Mouse (Mus musculus): Measurements from ENCODE around the gene Sorbs1. TPM values are rescaled to one million over a fixed set of nuclear protein-coding genes. Genes with fewer than 3 reads are reported as not detected.

Sorbs1 gene
- polyA plus RNA-seq, 1 experiment from 2014 or later, result 84.6 TPM

- Histone ChIP-seq H3K4me2 (ENCODE audit: low read length) (no peak overlapping the region), H3K9ac (ENCODE audit: low read depth, low read length) (no peak overlapping the region), H3K27me3 (ENCODE audit: control insufficient read depth, insufficient read depth, low read depth, low read length) (no peaks in the 10 kb centered on the region), H3K4me1 (ENCODE audit: control insufficient read depth, insufficient read depth, low read length) (no peaks in the 10 kb centered on the region), H3K9me3 (replicated peaks; ENCODE audit: control insufficient read depth, low read length, poor library complexity, severe bottlenecking) (no peaks in the 10 kb centered on the region), H3K36me3 (ENCODE audit: control insufficient read depth, insufficient read depth, low read length) (no peaks in the 10 kb centered on the region), H3K4me3 (ENCODE audit: low read depth, low read length) (no peak overlapping the region), H3K27ac (ENCODE audit: low read length) (no peak overlapping the region)
- 86% methylated on average over 4 of the region's 4 CpGs for WGBS
- ATAC-seq, result no peak
Observed at GRCm38 (mm10) chr19:40257396-40257795, 256.2 kb downstream of the Sorbs1 start.

- ATAC-seq, result no peak
Observed at GRCm38 (mm10) chr19:40256376-40257050, 257.1 kb downstream of the Sorbs1 start.

GRCm38 (mm10) chr19:40255561-40255960, 258.0 kb downstream of the Sorbs1 start:
- Histone ChIP-seq H3K9ac (ENCODE audit: low read depth, low read length) (no peak overlapping the region), H3K4me2 (ENCODE audit: low read length) (no peak overlapping the region), H3K27ac (ENCODE audit: low read length) (no peak overlapping the region), H3K9me3 (replicated peaks; ENCODE audit: control insufficient read depth, low read length, poor library complexity, severe bottlenecking) (no peaks in the 10 kb centered on the region), H3K4me3 (ENCODE audit: low read depth, low read length) (no peak overlapping the region), H3K4me1 (ENCODE audit: control insufficient read depth, insufficient read depth, low read length) (no peaks in the 10 kb centered on the region), H3K27me3 (ENCODE audit: control insufficient read depth, insufficient read depth, low read depth, low read length) (no peaks in the 10 kb centered on the region), H3K36me3 (ENCODE audit: control insufficient read depth, insufficient read depth, low read length) (no peaks in the 10 kb centered on the region)
- 86% methylated on average over 1 of the region's 1 CpGs for WGBS
- ATAC-seq, result no peak

More at GRCm38 (mm10) chr19:40256376-40257050, 257.1 kb downstream of the Sorbs1 start:
- no peaks in the 10 kb centered on the region for H3K9me3 ChIP-seq (replicated peaks; ENCODE audit: control insufficient read depth, low read length, poor library complexity, severe bottlenecking)
- H3K9ac ChIP-seq (ENCODE audit: low read depth, low read length), result no peak overlapping the region
- no peak overlapping the region for H3K4me2 ChIP-seq (ENCODE audit: low read length)
- no peaks in the 10 kb centered on the region for H3K36me3 ChIP-seq (ENCODE audit: control insufficient read depth, insufficient read depth, low read length)
- no peak overlapping the region for H3K27ac ChIP-seq (ENCODE audit: low read length)
- 74% methylated on average over 2 of the region's 2 CpGs for WGBS
- no peaks in the 10 kb centered on the region for H3K27me3 ChIP-seq (ENCODE audit: control insufficient read depth, insufficient read depth, low read depth, low read length)
- H3K4me1 ChIP-seq (ENCODE audit: control insufficient read depth, insufficient read depth, low read length), result no peaks in the 10 kb centered on the region
- no peak overlapping the region for H3K4me3 ChIP-seq (ENCODE audit: low read depth, low read length)

GRCm38 (mm10) chr19:40254741-40255140, 258.8 kb downstream of the Sorbs1 start:
- Histone ChIP-seq H3K27ac (ENCODE audit: low read length) (no peak overlapping the region), H3K36me3 (ENCODE audit: control insufficient read depth, insufficient read depth, low read length) (no peaks in the 10 kb centered on the region)
- 90% methylated on average over 3 of the region's 3 CpGs for WGBS

GRCm38 (mm10) chr19:40253768-40254167, 259.8 kb downstream of the Sorbs1 start:
- 71% methylated on average over 13 of the region's 13 CpGs for WGBS
- Histone ChIP-seq H3K9me3 (replicated peaks; ENCODE audit: control insufficient read depth, low read length, poor library complexity, severe bottlenecking) (no peaks in the 10 kb centered on the region), H3K4me3 (ENCODE audit: low read depth, low read length) (no peak overlapping the region), H3K4me2 (ENCODE audit: low read length) (no peak overlapping the region), H3K27ac (ENCODE audit: low read length) (no peak overlapping the region), H3K4me1 (ENCODE audit: control insufficient read depth, insufficient read depth, low read length) (no peaks in the 10 kb centered on the region), H3K27me3 (ENCODE audit: control insufficient read depth, insufficient read depth, low read depth, low read length) (no peaks in the 10 kb centered on the region), H3K9ac (ENCODE audit: low read depth, low read length) (no peak overlapping the region), H3K36me3 (ENCODE audit: control insufficient read depth, insufficient read depth, low read length) (no peaks in the 10 kb centered on the region)
- no peak for ATAC-seq

More at GRCm38 (mm10) chr19:40254741-40255140, 258.8 kb downstream of the Sorbs1 start:
- no peak for ATAC-seq
- Histone ChIP-seq H3K4me1 (ENCODE audit: control insufficient read depth, insufficient read depth, low read length) (no peaks in the 10 kb centered on the region), H3K27me3 (ENCODE audit: control insufficient read depth, insufficient read depth, low read depth, low read length) (no peaks in the 10 kb centered on the region), H3K4me2 (ENCODE audit: low read length) (no peak overlapping the region), H3K9me3 (replicated peaks; ENCODE audit: control insufficient read depth, low read length, poor library complexity, severe bottlenecking) (no peaks in the 10 kb centered on the region), H3K9ac (ENCODE audit: low read depth, low read length) (no peak overlapping the region), H3K4me3 (ENCODE audit: low read depth, low read length) (no peak overlapping the region)

GRCm38 (mm10) chr19:40251115-40251514, 262.5 kb downstream of the Sorbs1 start:
- ATAC-seq, result no peak
- Histone ChIP-seq H3K4me1 (ENCODE audit: control insufficient read depth, insufficient read depth, low read length) (no peaks in the 10 kb centered on the region), H3K4me3 (ENCODE audit: low read depth, low read length) (no peak overlapping the region), H3K27me3 (ENCODE audit: control insufficient read depth, insufficient read depth, low read depth, low read length) (no peaks in the 10 kb centered on the region), H3K36me3 (ENCODE audit: control insufficient read depth, insufficient read depth, low read length) (no peaks in the 10 kb centered on the region), H3K4me2 (ENCODE audit: low read length) (no peak overlapping the region), H3K9ac (ENCODE audit: low read depth, low read length) (no peak overlapping the region), H3K27ac (ENCODE audit: low read length) (no peak overlapping the region), H3K9me3 (replicated peaks; ENCODE audit: control insufficient read depth, low read length, poor library complexity, severe bottlenecking) (no peaks in the 10 kb centered on the region)
- 86% methylated on average over 4 of the region's 4 CpGs for WGBS

GRCm38 (mm10) chr19:40249352-40249751, 264.2 kb downstream of the Sorbs1 start:
- no peak overlapping the region for H3K9ac ChIP-seq (ENCODE audit: low read depth, low read length)
- no peak overlapping the region for H3K4me3 ChIP-seq (ENCODE audit: low read depth, low read length)
- WGBS, result 84% methylated on average over 11 of the region's 11 CpGs
- no peaks in the 10 kb centered on the region for H3K9me3 ChIP-seq (replicated peaks; ENCODE audit: control insufficient read depth, low read length, poor library complexity, severe bottlenecking)
- no peak overlapping the region for H3K4me2 ChIP-seq (ENCODE audit: low read length)
- H3K36me3 ChIP-seq (ENCODE audit: control insufficient read depth, insufficient read depth, low read length), result no peaks in the 10 kb centered on the region
- no peaks in the 10 kb centered on the region for H3K27me3 ChIP-seq (ENCODE audit: control insufficient read depth, insufficient read depth, low read depth, low read length)
- no peaks in the 10 kb centered on the region for H3K4me1 ChIP-seq (ENCODE audit: control insufficient read depth, insufficient read depth, low read length)
- no peak overlapping the region for H3K27ac ChIP-seq (ENCODE audit: low read length)
- ATAC-seq, result no peak

- no peak overlapping the region for H3K4me2 ChIP-seq (ENCODE audit: low read length)
- 98% methylated on average over 5 of the region's 5 CpGs for WGBS
- no peaks in the 10 kb centered on the region for H3K36me3 ChIP-seq (ENCODE audit: control insufficient read depth, insufficient read depth, low read length)
- H3K27ac ChIP-seq (ENCODE audit: low read length), result no peak overlapping the region
- H3K4me1 ChIP-seq (ENCODE audit: control insufficient read depth, insufficient read depth, low read length), result no peaks in the 10 kb centered on the region
- H3K27me3 ChIP-seq (ENCODE audit: control insufficient read depth, insufficient read depth, low read depth, low read length), result no peaks in the 10 kb centered on the region
- no peak for ATAC-seq
- no peaks in the 10 kb centered on the region for H3K9me3 ChIP-seq (replicated peaks; ENCODE audit: control insufficient read depth, low read length, poor library complexity, severe bottlenecking)
- H3K9ac ChIP-seq (ENCODE audit: low read depth, low read length), result no peak overlapping the region
- no peak overlapping the region for H3K4me3 ChIP-seq (ENCODE audit: low read depth, low read length)
Observed at GRCm38 (mm10) chr19:40248476-40248875, 265.1 kb downstream of the Sorbs1 start.

- 30% methylated on average over 5 of the region's 5 CpGs for WGBS
- no peak for ATAC-seq
- H3K36me3 ChIP-seq (ENCODE audit: control insufficient read depth, insufficient read depth, low read length), result no peaks in the 10 kb centered on the region
- H3K27me3 ChIP-seq (ENCODE audit: control insufficient read depth, insufficient read depth, low read depth, low read length), result no peaks in the 10 kb centered on the region
- H3K9me3 ChIP-seq (replicated peaks; ENCODE audit: control insufficient read depth, low read length, poor library complexity, severe bottlenecking), result no peaks in the 10 kb centered on the region
- H3K4me2 ChIP-seq (ENCODE audit: low read length), result no peak overlapping the region
- no peak overlapping the region for H3K4me3 ChIP-seq (ENCODE audit: low read depth, low read length)
- H3K4me1 ChIP-seq (ENCODE audit: control insufficient read depth, insufficient read depth, low read length), result no peaks in the 10 kb centered on the region
- H3K9ac ChIP-seq (ENCODE audit: low read depth, low read length), result no peak overlapping the region
- no peak overlapping the region for H3K27ac ChIP-seq (ENCODE audit: low read length)
Observed at GRCm38 (mm10) chr19:40247268-40247666, 266.3 kb downstream of the Sorbs1 start.

Data from midbrain, embryonic 16.5 days (tissue).